Mouse (Mus musculus) liver, embryonic 14.5 days (tissue): Measurements from ENCODE around the gene Hivep3. TPM values are rescaled to one million over a fixed set of nuclear protein-coding genes. Genes with fewer than 3 reads are reported as not detected.
A peak's percentile ranks its signal among the peaks of the same experiment; 100 is the strongest.

Experiments
- ATAC-seq: fragments of 200-750 bp; cut with Nextera tagmentation; 2 replicates; pipeline ENCODE4 v1.8.0; 2017; ENCODE audit warnings: moderate number of reproducible peaks, mild to moderate bottlenecking, moderate library complexity; ENCODE audit not compliant: insufficient read depth
- DNase-seq, 3 experiments: peaks; one replicate each; pipeline ENCODE4 v3.0.0-alpha.2; 2012 to 2013; ENCODE audit warnings: low read depth in 3 of 3, low spot score in 3 of 3
- H3K27ac ChIP-seq: fragments of 300-500 bp; sonication (generic); 2 replicates; pipeline ENCODE4 v1.5.1; 2014; ENCODE audit warnings: moderate library complexity, mild to moderate bottlenecking, control low read depth, inconsistent platforms
- H3K27me3 ChIP-seq: fragments of 300-500 bp; sonication (generic); 2 replicates; pipeline ENCODE4 v1.6.1; 2014; ENCODE audit warnings: mild to moderate bottlenecking, low read length, moderate library complexity; ENCODE audit not compliant: control insufficient read depth, insufficient read depth
- H3K36me3 ChIP-seq: fragments of 300-500 bp; sonication (generic); replicated peaks from 2 replicates; pipeline ENCODE4 v1.6.1; 2014; ENCODE audit warnings: low read depth; ENCODE audit not compliant: control insufficient read depth, insufficient read depth
- H3K4me1 ChIP-seq, 2 experiments: fragments of 200-500 bp in 1 of 2; fragments of 300-500 bp in 1 of 2; sonication (generic) in 1 of 2; replicated peaks; 2 replicates each; pipeline ENCODE4 v1.6.1; 2012 to 2014; ENCODE audit warnings: antibody characterized with exemption in 1 of 2, inconsistent platforms in 1 of 2, low read length in 1 of 2; ENCODE audit not compliant: control insufficient read depth in 2 of 2, insufficient read depth in 2 of 2
- H3K4me2 ChIP-seq: fragments of 300-500 bp; sonication (generic); 2 replicates; pipeline ENCODE4 v1.6.1; 2014; ENCODE audit warnings: low read depth, mild to moderate bottlenecking, control low read depth, moderate library complexity
- H3K4me3 ChIP-seq, 2 experiments: fragments of 200-500 bp in 1 of 2; fragments of 300-500 bp in 1 of 2; sonication (generic) in 1 of 2; 2 replicates each; pipeline ENCODE4 v1.5.1; 2012 to 2014; ENCODE audit warnings: low read depth in 2 of 2, low read length in 2 of 2, mild to moderate bottlenecking in 2 of 2, control low read depth in 1 of 2, inconsistent platforms in 1 of 2, moderate library complexity in 1 of 2; ENCODE audit not compliant: insufficient read depth in 1 of 2
- H3K9ac ChIP-seq: fragments of 300-500 bp; sonication (generic); replicated peaks from 2 replicates; pipeline ENCODE4 v1.6.1; 2014; ENCODE audit warnings: mild to moderate bottlenecking, control low read depth, moderate library complexity
- H3K9me3 ChIP-seq: fragments of 300-500 bp; sonication (generic); 2 replicates; pipeline ENCODE4 v1.6.1; 2016; ENCODE audit warnings: low read length, mixed read lengths; ENCODE audit not compliant: control insufficient read depth
- CTCF ChIP-seq: IDR thresholded peaks from 2 replicates; pipeline ENCODE4 v1.5.1; 2016; ENCODE audit warnings: antibody characterized with exemption, low read depth, control low read depth
- EP300 ChIP-seq: IDR thresholded peaks from 2 replicates; pipeline ENCODE4 v1.6.1; 2016; ENCODE audit warnings: antibody characterized with exemption, low read depth
- WGBS: fragments of 180-500 bp; shearing (Covaris S2); extraction: QIAGEN DNeasy Blood & Tissue Kit; methylation state at CpG from one replicate; pipeline ENCODE4 v1.1.7; 2014; ENCODE audit not compliant: insufficient replicate concordance; 5-methylcytosine and 5-hydroxymethylcytosine counted together
- polyA plus RNA-seq, 2 experiments: library from polyadenylated mRNA; depleted of rRNA in 1 of 2; stranded (reverse) in 1 of 2; unstranded in 1 of 2; fragments of >200 nt; fragmentation: Nextera tagmentation in 1 of 2; extraction: Ambion mirVana in 1 of 2; gene quantifications; 2 replicates each; pipeline versions ENCODE4 v1.2.1 to v1.2.3; 2012 to 2014

Gene Hivep3
- polyA plus RNA-seq, 2 experiments: 1.9 to 2.7 TPM

DNA sequence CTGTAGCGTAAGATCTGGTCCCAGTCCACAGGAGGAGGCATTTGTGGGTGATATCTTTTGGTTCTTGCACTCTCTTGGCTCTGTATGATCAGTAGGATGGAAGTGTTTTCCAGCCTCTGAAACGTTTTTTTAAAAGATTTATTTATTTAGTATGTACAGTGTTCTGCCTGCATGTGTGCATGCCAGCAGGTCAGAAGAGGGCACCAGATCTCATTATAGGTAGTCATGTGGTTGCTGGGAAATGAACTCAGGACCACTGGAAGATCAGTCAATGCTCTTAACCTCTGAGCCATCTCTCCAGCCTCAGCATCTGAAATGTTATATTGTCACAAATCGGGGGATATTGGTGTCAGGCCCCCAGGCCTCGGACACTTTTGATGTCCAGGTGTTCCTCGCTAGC is 185.8 kb downstream of the Hivep3 start:
- no peak overlapping the region for H3K27ac ChIP-seq
- no peak for ATAC-seq
- no peak for TF ChIP-seq CTCF
- no peak for TF ChIP-seq EP300
- no peak overlapping the region for H3K4me2 ChIP-seq
- whole genome bisulfite sequencing: 48% methylated on average over 5 of the region's 5 CpGs
- no peak overlapping the region for H3K4me3 ChIP-seq
- H3K4me1 ChIP-seq: no peaks in the 10 kb centered on the region
- DNase-seq: no peak
- H3K27me3 ChIP-seq: no peaks in the 10 kb centered on the region
- H3K36me3 ChIP-seq: no peaks in the 10 kb centered on the region
- H3K9ac ChIP-seq: no peak overlapping the region
- H3K9me3 ChIP-seq: no peaks in the 10 kb centered on the region

GRCm38 (mm10) chr4:119921022-119921717 is 187.6 kb downstream of the Hivep3 start:
- no peak for DNase-seq

DNA sequence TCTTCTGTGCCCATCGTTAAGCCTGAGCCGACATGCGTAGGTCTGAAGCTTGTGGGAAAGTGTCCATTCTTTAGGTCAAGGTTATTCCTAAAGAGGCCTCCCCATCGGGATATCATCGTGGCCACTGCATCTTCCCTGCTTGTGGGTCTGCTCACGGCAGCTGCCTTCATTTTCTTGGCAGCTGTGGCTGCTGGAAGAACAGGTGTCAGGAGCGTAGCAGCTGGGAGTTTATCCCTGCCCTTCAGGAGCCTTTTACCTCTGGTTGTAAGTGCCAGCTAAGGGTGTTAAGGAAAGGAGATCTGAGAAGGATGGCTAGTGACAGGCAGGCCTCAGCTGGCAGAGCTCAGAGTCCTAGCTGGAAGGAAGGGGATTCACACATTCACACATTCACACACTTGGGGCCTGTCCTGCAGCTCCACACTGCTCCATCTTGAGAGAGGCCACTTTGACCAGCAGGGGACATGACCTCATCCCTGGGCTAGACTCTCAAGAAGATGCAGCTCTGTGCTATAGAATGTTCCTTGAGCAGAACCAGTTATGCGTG is 188.2 kb downstream of the Hivep3 start:
- Histone ChIP-seq H3K4me2 (no peak overlapping the region), H3K9ac (no peak overlapping the region), H3K4me3 (no peak overlapping the region), H3K27ac (no peak overlapping the region), H3K4me1 (no peaks in the 10 kb centered on the region), H3K27me3 (no peaks in the 10 kb centered on the region), H3K9me3 (no peaks in the 10 kb centered on the region), H3K36me3 (no peaks in the 10 kb centered on the region)
- no peak for TF ChIP-seq EP300
- TF ChIP-seq CTCF: no peak
- WGBS: 66% methylated on average over 8 of the region's 8 CpGs
- ATAC-seq (no peak), DNase-seq (no peak)

More at GRCm38 (mm10) chr4:119921022-119921717, 187.6 kb downstream of the Hivep3 start:
- Histone ChIP-seq H3K27ac (no peak overlapping the region), H3K4me1 (no peaks in the 10 kb centered on the region), H3K4me3 (no peak overlapping the region), H3K9ac (no peak overlapping the region), H3K36me3 (no peaks in the 10 kb centered on the region), H3K4me2 (no peak overlapping the region), H3K9me3 (no peaks in the 10 kb centered on the region), H3K27me3 (no peaks in the 10 kb centered on the region)
- WGBS: 69% methylated on average over 12 of the region's 12 CpGs
- ATAC-seq: no peak
- no peak for TF ChIP-seq CTCF
- no peak for TF ChIP-seq EP300

GRCm38 (mm10) chr4:119922945-119923344 is 189.4 kb downstream of the Hivep3 start:
- H3K27me3 ChIP-seq: no peaks in the 10 kb centered on the region
- DNase-seq: no peak
- no peak for TF ChIP-seq CTCF
- no peak overlapping the region for H3K27ac ChIP-seq
- H3K36me3 ChIP-seq: no peaks in the 10 kb centered on the region
- WGBS: 57% methylated on average over 8 of the region's 8 CpGs
- H3K4me2 ChIP-seq: no peak overlapping the region
- no peak overlapping the region for H3K9ac ChIP-seq
- H3K4me3 ChIP-seq: no peak overlapping the region
- H3K9me3 ChIP-seq: no peaks in the 10 kb centered on the region
- no peak for ATAC-seq
- H3K4me1 ChIP-seq: no peaks in the 10 kb centered on the region

GRCm38 (mm10) chr4:119923410-119923809 is 189.8 kb downstream of the Hivep3 start:
- Histone ChIP-seq H3K36me3 (no peaks in the 10 kb centered on the region), H3K27ac (no peak overlapping the region), H3K4me2 (no peak overlapping the region), H3K4me3 (no peak overlapping the region), H3K27me3 (no peaks in the 10 kb centered on the region), H3K4me1 (no peaks in the 10 kb centered on the region), H3K9ac (no peak overlapping the region), H3K9me3 (no peaks in the 10 kb centered on the region)
- no peak for TF ChIP-seq EP300
- TF ChIP-seq CTCF: peak; percentile 46; the same call in 1 of the 2 replicates
- ATAC-seq: no peak
- WGBS: 57% methylated on average over 3 of the region's 3 CpGs
- DNase-seq: no peak
